Mouse (Mus musculus): ENCODE results near the gene Paqr3.

The Paqr3 gene

DNA sequence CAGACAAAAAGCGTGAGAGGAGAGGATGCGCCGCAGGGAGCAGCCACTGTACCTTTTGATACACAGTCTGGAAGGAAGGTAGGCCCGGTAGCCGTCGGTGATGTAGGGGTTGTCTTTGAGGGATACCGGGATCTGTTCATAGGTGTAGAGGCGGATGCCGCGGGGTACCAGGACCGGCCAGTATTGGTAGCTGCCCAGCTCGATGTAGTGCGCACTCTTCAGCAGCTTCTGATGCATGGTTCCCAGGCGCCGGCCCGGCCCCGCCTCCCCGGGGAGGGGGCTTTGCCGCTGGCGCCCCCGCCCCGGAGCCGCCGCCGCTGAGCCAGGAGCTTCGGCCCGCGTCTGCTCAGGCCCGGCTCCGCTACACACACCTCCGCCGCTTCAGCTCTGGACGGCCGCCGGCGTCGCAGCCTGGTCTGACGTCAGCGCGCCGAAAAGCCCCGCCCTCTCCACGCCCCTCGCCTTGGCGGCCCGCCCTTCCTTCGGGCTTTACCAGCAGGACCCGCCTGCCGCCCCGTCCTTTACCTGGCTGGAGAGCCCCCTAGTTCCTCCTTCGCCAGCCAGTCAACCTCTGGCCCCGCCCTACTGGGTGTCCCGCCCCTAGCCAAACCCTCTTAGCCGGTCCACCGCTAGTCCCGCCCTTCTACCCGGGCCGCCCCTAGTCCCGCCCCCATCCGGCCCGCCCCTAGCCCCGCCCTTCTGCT is at the start of gene Paqr3:
TSS of gene Paqr3 (minus strand) at position 390 of the 704 bp plus-strand sequence.
- DNase-seq, result peak; percentile 99

DNA sequence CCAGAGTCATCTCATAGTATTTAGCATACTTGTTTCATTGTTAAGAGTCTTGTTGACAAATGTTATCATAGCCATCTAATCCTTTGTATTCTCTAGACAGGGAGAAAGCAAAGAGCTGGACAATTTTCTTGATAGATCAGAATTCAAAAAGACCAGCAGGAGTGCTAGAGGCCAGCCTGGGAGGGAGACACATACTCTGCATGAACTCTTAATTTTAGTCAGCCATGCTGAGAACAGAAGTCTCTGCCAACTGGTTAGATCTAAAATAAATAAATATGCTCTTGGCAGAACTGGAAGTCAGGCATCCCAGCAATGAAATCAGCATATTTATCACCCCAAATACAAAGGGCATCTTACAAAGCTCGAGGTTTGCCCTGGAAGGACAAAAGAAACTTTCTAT is 43.3 kb upstream of the Paqr3 start:
- DNase-seq, result no peak

DNA sequence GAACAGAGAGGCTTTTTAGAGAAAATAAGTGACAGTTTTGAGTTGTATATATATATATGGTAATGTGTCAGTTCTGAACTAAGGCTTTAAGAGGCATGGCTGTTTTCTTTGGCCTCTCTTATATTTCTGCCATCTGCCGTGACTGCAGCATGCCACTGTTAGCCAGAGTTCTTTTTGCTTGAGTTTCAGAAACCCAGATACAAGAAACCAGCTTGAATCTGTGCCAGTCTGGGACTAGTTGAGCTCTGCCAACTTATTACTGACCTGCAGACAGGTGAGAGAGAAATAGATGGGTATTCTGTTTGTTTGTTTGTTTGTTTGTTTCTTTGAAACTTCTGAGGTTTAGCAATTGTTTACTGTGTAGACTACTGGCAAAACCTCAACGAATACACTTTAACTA is 23.9 kb upstream of the Paqr3 start:
- DNase-seq, result no peak

DNA sequence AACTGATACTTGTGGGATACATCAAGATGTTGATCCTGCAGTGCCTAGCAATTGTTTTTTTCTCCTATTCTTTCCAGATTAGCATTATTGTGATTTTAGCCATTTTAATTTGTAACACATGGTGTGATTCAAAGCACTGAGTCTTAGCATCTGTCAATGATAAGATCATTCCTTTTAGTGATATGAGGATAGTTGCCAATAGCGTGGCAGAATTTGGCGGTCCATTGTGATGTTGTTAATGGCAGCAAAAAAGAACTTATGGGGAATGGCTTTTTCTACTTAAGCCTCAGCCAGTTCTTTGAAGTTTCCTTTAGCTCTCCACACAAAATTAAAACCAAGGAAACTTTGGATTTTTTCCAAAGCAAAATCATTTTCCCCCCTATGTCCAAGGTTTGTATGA is 18.2 kb upstream of the Paqr3 start:
- no peak for DNase-seq

DNA sequence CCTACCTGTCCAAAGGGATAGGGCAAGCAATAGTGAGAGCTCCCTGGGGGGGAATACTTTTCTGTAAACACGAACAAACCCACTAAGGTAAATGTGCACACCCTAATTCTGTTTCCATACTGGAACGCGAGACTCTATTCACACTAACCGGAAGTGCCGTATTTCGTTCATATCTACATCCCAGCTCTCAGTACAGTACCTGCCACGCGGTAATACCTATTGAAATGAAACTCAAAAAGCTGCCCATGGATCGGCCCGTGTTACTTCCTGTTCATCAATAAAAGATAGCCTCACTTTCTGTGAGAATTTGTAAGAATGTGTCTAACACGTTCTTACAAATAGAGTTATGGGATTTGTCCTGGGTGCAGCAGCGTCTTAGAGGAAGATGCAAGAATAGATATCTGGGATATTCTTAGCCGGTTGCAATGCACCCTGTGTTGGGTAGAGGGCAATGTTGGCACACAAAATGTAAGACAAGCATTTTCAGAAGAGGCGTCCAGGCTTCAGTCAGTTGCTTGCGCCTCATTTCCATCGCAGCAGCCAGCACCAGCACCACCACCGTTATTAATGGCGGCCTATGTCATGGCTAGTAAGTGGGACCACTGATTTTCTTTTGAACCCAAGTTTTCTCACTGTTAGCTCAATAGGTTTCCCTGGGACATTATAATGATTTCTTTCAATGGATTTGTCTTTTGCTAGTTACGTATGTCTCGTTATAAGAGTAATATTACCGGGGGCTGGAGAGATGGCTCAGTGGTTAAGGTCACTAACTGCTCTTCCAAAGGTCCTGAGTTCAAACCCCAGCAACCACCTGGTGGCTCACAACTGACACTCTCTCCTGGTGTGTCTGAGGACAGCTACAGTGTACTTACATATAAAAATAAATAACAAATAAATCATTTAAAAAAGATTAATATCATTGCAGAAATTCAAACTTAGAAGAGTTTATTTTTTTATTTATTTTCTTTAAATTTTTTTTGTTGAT is 17.1 kb upstream of the Paqr3 start:
- peak; percentile 54 for DNase-seq

DNA sequence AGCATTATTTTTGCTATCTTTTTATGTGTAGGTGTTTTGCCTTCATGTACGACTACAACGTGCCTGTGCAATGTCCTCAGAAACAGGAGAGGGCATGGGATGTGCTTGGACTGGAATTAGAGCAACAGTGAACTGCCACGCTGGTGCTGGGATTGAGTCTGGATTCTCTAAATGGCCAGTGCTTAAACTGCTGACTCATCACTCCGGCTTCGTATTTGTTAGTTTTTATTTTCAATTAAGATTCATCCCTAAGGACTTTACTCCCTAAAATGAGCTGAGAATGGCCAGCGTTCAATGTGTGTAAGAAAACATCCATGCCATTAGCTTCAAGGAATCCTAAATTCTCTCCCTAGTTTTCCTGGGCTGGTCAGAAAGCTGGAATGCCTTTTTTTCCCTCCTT is 15.9 kb upstream of the Paqr3 start:
- no peak for DNase-seq

DNA sequence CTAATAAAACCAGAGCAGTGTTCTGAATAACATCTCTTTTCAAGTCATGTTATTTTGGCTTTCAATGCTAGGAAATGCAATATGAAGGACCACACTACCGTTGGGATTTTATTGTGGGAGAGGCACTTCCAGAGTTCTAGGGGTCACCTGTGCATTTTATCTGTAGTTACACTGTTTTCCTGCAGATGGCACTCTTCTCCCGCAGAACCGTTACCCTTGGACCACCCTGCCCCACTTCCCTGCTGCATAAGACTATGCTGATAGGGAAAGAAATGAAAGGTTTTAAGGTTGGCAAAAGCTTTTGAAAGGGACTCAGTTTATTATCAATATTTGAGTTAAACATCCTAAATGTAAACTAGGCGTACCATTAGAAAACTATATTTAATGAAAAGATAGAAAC is 14.6 kb upstream of the Paqr3 start:
- DNase-seq, result peak; percentile 28

DNA sequence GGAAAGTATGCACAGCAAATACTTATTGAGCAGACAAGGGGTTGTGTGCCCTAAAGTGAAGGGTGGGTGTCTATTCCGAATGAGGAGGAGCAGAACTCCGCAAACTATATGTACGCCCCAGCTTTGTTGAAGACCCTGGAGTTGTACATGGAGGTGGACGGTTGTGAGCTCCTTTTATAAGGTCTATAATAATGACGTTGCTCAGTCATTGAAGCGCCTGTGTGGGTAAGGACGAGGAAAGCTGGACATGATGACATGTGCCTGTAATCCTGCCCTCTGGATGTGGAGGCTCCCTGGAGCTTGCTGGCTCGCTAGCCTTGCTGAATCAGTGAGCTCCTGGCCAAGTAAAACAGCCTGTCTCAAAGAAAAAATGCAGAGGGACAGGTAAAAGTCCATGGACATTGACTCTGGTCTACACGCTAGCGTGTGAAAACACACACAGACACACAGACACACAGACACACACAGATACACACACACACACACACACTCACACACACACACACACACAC is 14.1 kb upstream of the Paqr3 start:
- DNase-seq, result no peak

DNA sequence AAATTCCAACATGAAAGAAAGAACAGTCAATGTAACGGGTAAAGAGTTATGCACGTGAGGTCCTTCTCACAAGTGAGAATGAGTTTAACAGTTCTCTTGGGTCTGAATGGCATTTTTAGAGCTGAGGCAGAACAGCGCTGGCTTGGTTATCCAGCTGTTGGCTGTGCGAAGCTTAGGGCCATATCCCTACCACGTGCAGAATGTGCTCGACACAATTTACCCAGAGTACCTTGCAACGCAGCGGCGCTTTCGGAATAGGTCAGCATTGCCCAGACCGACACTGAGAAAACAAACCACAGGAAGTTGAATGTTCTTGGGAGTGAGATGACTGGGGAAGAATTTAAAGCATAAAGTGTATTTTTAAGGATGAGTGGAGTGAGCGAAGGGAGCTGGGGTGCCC is 13.6 kb upstream of the Paqr3 start:
- no peak for DNase-seq

DNA sequence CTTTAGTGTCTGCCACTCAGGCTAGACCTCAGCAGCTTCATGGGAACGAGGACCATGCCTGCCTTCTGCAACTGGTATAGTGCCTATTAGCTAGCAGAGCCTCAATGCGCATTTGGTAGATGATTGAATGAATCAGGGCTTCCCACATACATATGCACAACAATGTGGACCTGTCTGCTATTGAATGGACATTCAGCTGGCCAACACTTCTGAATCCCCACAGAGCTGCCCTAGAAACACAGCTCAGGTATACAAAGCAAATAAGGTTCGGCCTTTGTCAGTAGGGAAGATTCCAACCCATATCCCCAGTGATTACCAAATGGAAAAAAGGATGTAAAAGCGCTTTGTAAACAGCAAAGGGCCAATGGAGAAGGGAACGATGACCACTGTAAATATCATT is 699 bp downstream of the Paqr3 start:
- no peak for DNase-seq

DNA sequence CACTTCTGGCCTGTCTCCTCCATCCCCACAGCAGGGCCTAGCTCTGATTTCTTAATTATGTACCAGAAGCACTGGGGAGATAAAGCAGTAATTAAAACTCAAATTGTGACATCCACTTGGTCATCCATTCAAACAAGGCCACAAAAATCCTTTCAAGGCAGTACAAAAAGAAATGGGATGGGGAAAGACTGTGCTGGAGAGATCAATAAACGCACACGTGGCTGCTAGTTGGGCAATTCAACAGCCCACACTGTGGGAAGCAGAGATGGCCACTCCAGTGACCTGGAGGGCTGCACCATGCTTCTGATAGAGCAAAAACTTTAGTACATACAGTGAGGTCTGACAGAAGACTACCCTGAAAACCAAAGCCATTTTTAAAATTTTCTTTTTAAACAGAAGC is 1.3 kb downstream of the Paqr3 start:
- no peak for DNase-seq

DNA sequence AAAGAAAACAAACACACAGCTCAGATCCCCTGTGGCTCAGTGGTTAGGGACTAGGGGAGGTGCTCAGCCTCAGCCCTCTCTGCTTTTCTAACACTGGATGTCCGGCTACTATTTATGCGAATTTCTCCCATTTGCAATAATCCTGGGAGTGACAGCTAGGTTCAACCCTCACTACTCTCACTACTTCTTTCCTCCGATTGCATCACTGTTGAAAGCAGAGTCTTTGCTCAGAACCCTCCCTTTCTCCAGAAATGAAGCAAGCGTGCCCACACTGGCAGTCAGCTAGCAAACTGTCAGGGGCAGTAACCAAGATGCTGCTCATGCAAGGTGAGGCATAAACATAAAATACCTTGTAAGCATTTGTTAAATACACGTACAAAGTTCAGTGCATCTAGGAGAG is 3.1 kb downstream of the Paqr3 start:
- no peak for DNase-seq

DNA sequence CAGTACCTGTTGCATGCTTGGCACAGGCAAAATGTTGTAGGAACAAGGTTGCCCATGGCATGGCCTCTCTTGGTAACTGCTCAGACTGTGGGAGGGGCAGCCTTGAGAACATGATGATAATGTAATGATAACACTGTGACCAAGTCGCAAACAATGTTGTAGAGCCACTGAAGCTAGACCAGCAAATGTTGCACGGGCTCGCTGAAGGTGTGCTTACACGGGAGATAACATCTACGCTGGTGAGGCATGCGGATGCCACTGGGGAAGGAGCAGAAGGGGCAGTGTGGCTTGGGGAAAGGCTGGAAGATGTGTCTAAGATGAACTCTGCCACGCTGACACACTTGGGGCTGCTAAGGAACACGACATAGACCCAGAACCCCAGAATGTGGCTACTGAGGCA is 11.4 kb downstream of the Paqr3 start:
- DNase-seq, result no peak

DNA sequence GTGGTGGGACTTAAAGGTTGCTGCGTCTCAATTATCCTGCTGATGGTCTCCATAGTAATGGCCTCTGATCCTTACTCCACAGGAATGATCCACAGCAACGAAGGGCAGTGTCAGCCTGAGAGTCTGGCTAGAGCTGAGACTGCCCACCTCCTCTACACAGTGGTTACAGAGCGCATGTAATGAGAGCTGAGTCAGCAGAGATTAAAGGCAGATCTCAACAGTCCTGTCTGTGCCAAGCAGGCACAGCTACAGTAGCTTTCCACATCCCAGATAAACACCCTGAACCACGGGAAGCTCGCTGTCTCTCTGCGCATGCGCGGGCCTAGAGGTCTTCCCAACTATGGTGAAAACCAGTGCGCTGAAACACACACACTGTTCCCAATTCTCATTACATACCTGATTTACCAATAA is 13.8 kb downstream of the Paqr3 start:
- no peak for DNase-seq

DNA sequence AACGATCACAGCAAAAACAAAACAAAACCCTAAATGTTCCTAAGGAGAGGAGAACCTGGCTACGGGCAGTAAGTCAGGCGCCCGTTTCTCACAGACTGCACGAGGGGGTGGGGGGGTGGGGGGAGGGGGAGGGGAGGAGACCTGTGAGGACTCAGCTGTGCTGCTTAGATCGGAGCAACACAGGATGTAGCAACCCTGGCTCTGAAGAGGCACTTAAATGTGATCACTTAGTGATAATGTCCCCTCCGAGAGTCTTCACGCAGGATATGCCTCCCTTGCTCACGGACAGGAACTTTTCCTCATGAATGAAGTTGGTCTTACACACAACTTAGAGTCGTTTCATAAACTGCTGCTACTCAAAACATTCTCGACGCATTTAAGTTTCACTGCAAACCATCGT is 16.1 kb downstream of the Paqr3 start:
- DNase-seq, result no peak

DNA sequence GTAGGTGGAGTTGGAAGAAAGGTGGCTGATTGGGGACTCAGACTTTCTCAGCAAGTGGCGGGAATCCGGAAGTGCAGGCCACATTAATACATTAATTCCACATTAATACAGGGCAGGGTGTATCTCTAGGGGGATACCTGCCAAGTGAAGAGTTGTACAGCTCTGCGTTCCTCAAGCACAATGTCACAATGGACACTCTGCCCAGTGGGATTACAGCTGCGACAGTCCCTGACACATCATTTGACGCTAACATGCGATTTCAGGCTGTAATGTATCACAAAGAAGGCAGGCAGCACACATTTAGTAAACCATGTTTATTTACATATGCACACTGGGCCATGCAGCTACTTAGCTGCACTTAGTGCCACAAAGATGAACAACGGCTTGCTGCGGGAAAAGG is 18.4 kb downstream of the Paqr3 start:
- no peak for DNase-seq

DNA sequence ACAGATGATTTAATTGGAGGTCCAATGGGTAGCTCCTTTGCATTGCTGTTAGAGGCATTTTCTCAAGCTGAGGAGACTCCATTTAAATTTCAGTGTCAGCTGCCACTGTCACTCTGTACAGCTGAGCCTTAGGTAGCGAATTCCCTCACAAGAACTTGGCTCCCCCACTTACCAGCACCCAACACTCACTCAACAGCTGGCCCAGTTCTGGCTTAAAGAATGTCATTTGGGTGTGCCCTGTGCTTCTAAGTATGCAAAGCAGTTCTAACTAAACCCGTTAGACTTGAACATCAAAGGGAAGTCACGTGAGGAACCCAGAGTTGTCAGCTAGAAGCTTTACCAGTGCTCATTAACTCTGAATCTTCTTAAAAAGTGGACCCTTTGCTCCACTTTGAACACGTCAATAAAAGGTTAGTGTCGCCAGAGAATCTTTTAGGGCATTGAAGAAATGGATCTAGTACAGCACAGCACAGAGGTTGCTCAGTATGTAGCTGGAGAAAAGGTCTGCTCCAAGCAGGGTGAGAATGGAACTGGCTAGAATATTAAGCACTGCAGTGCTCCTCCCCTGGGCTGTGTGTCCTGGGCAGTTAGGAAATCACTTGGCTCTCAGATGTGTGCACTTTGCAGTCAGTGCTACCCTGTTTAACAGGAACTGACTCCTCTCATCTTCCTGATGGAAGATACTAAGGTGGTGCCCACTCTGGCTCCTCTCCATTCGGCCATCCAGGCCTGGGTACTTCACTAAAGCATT is 21.2 kb downstream of the Paqr3 start:
- peak; percentile 62 for DNase-seq

DNA sequence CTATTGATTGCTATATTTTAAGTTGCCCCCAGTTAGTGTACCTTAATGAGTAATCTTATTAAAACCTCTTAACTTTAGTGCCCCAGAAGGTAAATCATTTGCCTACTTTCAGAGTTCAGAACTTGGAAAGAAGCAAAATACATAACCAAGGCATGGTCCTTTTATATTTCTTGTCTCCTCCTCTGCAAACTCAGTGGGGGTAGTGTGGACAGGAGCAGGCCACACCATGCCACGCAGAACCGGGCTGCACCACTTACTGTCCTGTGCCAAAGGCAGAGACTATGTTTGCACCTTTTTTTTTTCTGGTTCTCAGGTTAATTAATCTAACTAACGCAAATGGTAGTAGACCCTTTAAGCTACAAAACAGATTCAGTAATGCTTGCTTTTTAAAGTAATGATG is 22.0 kb downstream of the Paqr3 start:
- peak; percentile 67 for DNase-seq

DNA sequence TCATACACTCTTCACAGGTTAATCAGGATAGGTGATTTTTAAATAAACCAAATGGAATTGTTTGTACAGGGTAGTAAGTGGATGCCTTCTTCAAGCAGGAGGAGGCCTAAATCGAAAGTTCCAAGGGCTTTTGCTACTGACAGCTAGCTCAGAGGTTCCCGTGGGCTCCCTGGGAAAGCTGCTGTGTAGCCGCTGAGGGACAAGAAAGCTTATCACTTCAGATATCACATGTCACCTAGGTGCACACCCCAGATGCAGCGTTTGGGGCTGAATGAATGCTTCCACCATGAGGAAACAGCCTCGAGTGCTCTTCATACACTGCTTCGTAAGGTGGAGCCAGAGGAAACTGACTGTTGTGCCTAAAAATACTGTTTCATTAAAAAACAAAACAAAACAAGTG is 23.2 kb downstream of the Paqr3 start:
- DNase-seq, result no peak

DNA sequence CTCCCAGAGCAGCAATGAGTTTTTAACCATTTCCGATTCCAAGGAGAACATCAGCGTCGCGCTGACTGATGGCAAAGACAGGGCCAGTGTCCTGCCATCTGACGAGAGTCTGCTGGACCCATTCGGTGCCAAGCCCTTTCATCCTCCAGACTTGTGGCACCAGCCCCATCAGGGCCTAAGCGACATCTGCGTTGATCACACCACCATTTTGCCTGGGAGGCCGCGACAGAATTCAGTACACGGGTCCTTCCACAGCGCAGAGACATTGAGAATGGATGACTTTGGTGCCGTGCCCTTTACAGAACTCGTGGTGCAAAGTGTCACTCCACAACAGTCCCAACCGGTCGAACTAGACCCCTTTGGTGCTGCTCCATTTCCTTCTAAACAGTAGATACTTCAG is 23.6 kb downstream of the Paqr3 start:
- DNase-seq, result no peak

DNA sequence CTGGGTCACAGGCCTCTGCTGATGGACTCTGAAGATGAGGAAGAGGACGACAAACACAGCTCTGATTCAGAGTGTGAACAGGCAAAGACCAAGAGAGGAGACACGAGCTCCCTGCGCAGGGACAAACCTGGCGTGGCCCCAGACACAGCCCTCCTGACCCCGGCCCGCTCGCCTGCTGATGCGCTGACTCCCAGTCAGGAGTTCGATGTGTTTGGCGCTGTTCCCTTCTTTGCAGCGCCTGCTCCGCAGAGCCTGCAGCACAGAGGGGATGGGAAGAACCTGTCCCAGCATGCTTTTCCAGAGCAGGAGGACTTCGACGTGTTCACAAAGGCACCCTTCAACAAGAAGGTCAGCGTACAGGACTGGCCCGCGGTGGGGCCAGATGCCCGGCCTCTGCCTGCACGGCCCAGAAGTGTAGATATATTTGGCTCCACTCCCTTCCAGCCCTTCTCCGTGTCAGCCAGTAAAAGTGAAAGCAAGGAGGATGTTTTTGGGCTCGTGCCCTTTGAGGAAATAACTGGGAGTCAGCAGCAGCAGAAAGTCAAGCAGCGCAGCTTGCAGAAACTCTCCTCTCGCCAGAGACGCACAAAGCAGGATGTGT is 24.3 kb downstream of the Paqr3 start:
- no peak for DNase-seq

DNA sequence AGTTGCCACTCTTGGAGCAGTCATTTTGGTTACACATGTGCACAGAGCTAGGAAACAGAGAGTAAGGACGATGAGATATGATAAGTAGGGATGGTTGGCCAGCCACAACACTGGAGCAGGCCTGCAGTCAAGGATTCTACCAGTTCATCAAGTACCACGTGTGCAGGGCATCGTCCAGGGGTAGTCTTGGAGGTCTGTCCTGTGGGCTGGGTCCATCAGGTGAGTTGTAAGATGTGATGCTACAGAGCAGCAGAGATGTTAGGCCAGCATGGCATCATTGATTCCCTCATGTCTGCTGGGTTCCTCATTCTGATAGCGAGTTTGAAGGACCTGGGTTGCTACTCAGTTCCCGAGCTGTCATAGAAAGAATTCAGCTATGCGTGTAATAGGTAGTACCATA is 26.3 kb downstream of the Paqr3 start:
- DNase-seq, result no peak

DNA sequence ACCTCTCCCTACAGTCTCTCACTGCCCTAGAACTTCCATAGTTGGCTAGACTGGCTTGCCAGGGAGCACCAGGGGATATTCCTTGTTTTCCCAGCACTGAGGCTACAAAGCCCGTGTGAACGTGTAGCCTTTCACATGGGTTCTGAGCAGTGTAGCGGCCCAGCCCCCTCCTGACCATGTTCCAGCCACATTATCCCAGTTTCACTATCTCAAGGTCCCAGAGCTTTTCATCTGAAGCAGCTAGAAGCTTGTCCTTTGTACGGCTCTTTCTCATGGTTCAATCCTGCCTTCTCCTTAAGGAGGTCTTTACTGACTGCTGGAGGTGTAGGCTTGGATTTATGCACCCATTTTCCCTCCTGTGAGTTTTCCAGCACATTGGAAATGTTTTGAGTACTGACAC is 26.9 kb downstream of the Paqr3 start:
- DNase-seq, result no peak
